Mouse (Mus musculus) liver (tissue): ENCODE results near the gene Pzp.

Experiments
- DNase-seq: peaks from one replicate; pipeline ENCODE4 v3.0.0-alpha.2; 2020; ENCODE audit warnings: mixed read lengths

The Pzp gene

GRCm38 (mm10) chr6:128479463-128480454 lies 46.8 kb downstream of the Pzp start:
- peak; percentile 95 for DNase-seq

- no peak for DNase-seq
These were observed 49.0 kb downstream of the Pzp start for GRCm38 (mm10) chr6:128477495-128477894.

- DNase-seq, result no peak
These were observed 52.4 kb downstream of the Pzp start for GRCm38 (mm10) chr6:128474112-128474511.

- DNase-seq, result peak; percentile 70
These were observed 57.1 kb downstream of the Pzp start for GRCm38 (mm10) chr6:128469451-128469850.

GRCm38 (mm10) chr6:128467298-128467697 lies 59.2 kb downstream of the Pzp start:
- DNase-seq, result peak; percentile 65

GRCm38 (mm10) chr6:128466563-128466962 lies 60.0 kb downstream of the Pzp start:
- peak; percentile 12 for DNase-seq

- DNase-seq, result no peak
These were observed 60.5 kb downstream of the Pzp start for GRCm38 (mm10) chr6:128466043-128466442.

- no peak for DNase-seq
These were observed 61.5 kb downstream of the Pzp start for GRCm38 (mm10) chr6:128464996-128465395.

GRCm38 (mm10) chr6:128461606-128462005 lies 64.9 kb downstream of the Pzp start:
- DNase-seq, result no peak

- DNase-seq, result no peak
These were observed 65.6 kb downstream of the Pzp start for GRCm38 (mm10) chr6:128460729-128461503.

- DNase-seq, result no peak
These were observed 66.2 kb downstream of the Pzp start for GRCm38 (mm10) chr6:128460321-128460720.

- no peak for DNase-seq
These were observed 69.3 kb downstream of the Pzp start for GRCm38 (mm10) chr6:128457186-128457585.

GRCm38 (mm10) chr6:128455835-128456605 lies 70.5 kb downstream of the Pzp start:
- DNase-seq, result no peak

GRCm38 (mm10) chr6:128447063-128447462 lies 79.5 kb downstream of the Pzp start:
- DNase-seq, result no peak

GRCm38 (mm10) chr6:128445761-128446535 lies 80.6 kb downstream of the Pzp start:
- DNase-seq, result peak; percentile 47

GRCm38 (mm10) chr6:128440238-128440637 lies 86.3 kb downstream of the Pzp start:
- DNase-seq, result no peak

GRCm38 (mm10) chr6:128438871-128439341 lies 87.6 kb downstream of the Pzp start:
- DNase-seq, result no peak

GRCm38 (mm10) chr6:128438317-128438870 lies 88.1 kb downstream of the Pzp start, which contains the start of gene Fkbp4:
Gene Fkbp4 (minus strand): TSS chr6:128438677.
- peak; percentile 95 for DNase-seq

- DNase-seq, result peak; percentile 75
These were observed 88.7 kb downstream of the Pzp start for GRCm38 (mm10) chr6:128437731-128438316.

- DNase-seq, result no peak
These were observed 89.2 kb downstream of the Pzp start for GRCm38 (mm10) chr6:128437288-128437687.
